Mouse (Mus musculus) bone marrow macrophage, adult 2 months (primary cell): ENCODE measurements around the gene Prr22.

Experiments used
- CTCF ChIP-seq: IDR thresholded peaks from 2 replicates; pipeline ENCODE4 v1.5.1; 2012; ENCODE audit warnings: low read depth, mild to moderate bottlenecking, low read length, moderate library complexity
- POLR2A ChIP-seq: IDR thresholded peaks from 2 replicates; pipeline ENCODE4 v1.6.1; 2012; ENCODE audit warnings: mild to moderate bottlenecking, low read depth, low read length, borderline replicate concordance

GRCm38 (mm10) chr17:56819694-56820111 is 49.7 kb downstream of the Prr22 start:
- TF ChIP-seq CTCF: no peak
- TF ChIP-seq POLR2A: no peak
